Mouse (Mus musculus) small intestine, adult 2 months (tissue): ENCODE measurements at regions not wholly inside any gene's neighbourhood (a gene's known extent, or its start where the extent isn't known, plus 50 kb on each side); places are given as distances from the start of the nearest gene placed in this dataset.

Source experiments
- H3K27ac ChIP-seq: fragments of 200-500 bp; 2 replicates; pipeline ENCODE4 v1.5.1; 2012; ENCODE audit warnings: low read depth, low read length, control low read depth, inconsistent platforms; ENCODE audit not compliant: insufficient read depth
- H3K27me3 ChIP-seq: fragments of 200-500 bp; 2 replicates; pipeline ENCODE4 v1.6.1; 2012; ENCODE audit warnings: mild to moderate bottlenecking, moderate library complexity, low read length, inconsistent platforms; ENCODE audit not compliant: control insufficient read depth, insufficient read depth
- H3K36me3 ChIP-seq: fragments of 200-500 bp; 2 replicates; pipeline ENCODE4 v1.6.1; 2012; ENCODE audit warnings: mild to moderate bottlenecking, low read length, control low read depth, inconsistent platforms; ENCODE audit not compliant: control insufficient read depth, insufficient read depth
- H3K4me1 ChIP-seq: fragments of 200-500 bp; 2 replicates; pipeline ENCODE4 v1.6.1; 2012; ENCODE audit warnings: low read length, inconsistent platforms, mixed read lengths; ENCODE audit not compliant: control insufficient read depth, insufficient read depth, insufficient read length
- H3K4me3 ChIP-seq: fragments of 200-500 bp; 2 replicates; pipeline ENCODE4 v1.5.1; 2012; ENCODE audit warnings: low read depth, mild to moderate bottlenecking, control low read depth, inconsistent platforms, low read length, moderate library complexity
- CTCF ChIP-seq: fragments of 200-500 bp; IDR thresholded peaks from 2 replicates; pipeline ENCODE4 v1.5.1; 2012; ENCODE audit warnings: low read depth, mild to moderate bottlenecking, control low read depth, inconsistent platforms, low read length, moderate library complexity, mixed read lengths; ENCODE audit not compliant: insufficient replicate concordance, insufficient read length; ENCODE audit errors: extremely low read depth
- POLR2A ChIP-seq: fragments of 200-500 bp; IDR thresholded peaks from 2 replicates; pipeline ENCODE4 v1.6.1; 2012; ENCODE audit warnings: low read depth, mild to moderate bottlenecking, control low read depth, inconsistent platforms, low read length, moderate library complexity
- whole genome bisulfite sequencing: fragments of 180-500 bp; shearing (Covaris S2); methylation state at CpG from one replicate; pipeline ENCODE4 v1.1.7; 2018; 5-methylcytosine and 5-hydroxymethylcytosine counted together

DNA sequence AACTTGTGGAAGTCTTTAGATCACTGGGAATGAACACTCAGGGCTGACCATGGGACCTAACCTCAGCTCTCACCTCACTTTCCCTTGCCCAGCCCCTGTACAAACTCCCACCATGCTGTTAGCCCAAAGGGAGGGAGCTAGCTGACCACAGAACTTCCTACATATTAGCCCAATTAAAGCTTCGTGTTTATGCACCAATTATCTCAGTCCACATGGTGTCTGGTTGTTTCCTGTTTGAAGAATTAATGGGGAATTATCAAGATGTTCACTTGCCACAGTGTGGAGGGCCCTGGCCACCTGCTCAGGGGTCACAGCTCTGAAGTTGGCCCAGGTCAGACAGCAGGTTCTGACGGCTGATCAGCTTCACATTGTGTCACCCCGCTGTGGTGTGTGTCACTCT, 402.5 kb downstream of the Matn1 start:
- no peaks in the 10 kb centered on the region for H3K27me3 ChIP-seq
- 68% methylated on average over 3 of the region's 3 CpGs for WGBS
- H3K27ac ChIP-seq, result no peak overlapping the region
- no peaks in the 10 kb centered on the region for H3K4me1 ChIP-seq
- H3K4me3 ChIP-seq, result no peak overlapping the region
- H3K36me3 ChIP-seq, result no peaks in the 10 kb centered on the region
- no peak for TF ChIP-seq CTCF
- no peak for TF ChIP-seq POLR2A

DNA sequence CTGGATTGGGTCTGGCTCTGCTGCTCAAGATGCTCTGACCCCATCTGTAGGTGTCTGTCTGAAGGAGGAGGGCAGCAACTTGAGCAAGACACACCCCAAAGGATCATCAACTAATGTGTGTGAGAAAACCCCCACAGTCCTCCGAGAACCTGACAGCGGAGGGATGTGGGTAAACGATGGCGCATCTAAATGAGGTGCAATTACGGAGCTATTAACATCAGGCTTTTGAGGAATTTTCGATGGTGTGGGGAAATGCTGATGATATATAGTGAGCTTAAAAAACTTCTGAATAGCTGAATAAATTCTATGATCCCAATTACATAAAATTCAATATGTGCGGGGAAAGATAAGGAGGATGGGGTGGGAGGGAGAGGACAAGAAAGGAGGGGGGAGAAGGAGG, 406.1 kb downstream of the Matn1 start:
- 33% methylated on average over 7 of the region's 7 CpGs for WGBS
- no peaks in the 10 kb centered on the region for H3K4me1 ChIP-seq
- TF ChIP-seq POLR2A (no peak), CTCF (no peak)
- no peaks in the 10 kb centered on the region for H3K27me3 ChIP-seq
- no peak overlapping the region for H3K4me3 ChIP-seq
- no peaks in the 10 kb centered on the region for H3K36me3 ChIP-seq
- no peak overlapping the region for H3K27ac ChIP-seq

DNA sequence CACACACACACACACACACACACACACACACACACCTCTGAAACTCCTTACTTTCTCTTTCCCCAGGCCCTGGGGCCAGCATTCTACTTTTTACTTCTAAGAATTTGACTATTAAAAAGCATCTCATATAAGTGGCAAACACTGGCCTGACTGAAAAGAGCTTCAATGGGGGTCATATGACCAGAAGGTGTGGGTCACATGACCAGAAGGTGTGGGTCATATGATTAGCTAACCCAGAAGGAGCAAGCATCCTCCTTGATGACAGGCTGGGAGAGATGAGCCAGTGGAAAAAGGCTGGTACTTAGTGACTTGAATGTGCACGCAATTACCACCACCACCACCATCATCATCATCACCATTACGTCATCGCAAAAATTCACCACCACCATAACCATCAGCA, 410.7 kb downstream of the Matn1 start:
- Histone ChIP-seq H3K36me3 (no peaks in the 10 kb centered on the region), H3K27ac (no peak overlapping the region)
- 96% methylated on average over 3 of the region's 3 CpGs for WGBS

DNA sequence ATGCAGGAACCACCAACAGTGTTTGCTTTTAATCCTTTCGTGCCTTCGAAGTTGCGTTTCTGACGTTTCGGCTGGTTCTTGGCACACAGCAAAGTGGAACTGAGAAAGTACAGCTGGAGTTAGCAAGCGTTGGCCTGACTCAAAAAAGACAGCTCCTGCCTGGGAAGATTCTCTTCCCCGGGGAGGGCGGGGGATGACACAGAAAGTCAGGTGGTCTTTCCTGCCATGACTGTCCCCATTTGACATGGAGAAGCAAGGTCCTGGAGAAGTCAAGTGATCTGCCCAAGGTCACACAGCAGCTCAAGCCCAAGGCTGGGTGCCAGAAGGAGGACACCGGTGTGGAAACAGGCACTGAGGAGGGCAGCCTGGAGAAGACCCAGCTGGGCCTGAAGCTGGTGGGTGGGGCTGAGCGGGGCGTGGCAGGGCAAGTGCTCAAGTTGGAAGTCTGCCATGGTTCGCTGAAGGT, 411.4 kb downstream of the Matn1 start:
- no peaks in the 10 kb centered on the region for H3K4me1 ChIP-seq
- H3K36me3 ChIP-seq, result no peaks in the 10 kb centered on the region
- H3K27me3 ChIP-seq, result no peaks in the 10 kb centered on the region
- TF ChIP-seq POLR2A, result no peak
- no peak for TF ChIP-seq CTCF
- H3K27ac ChIP-seq, result no peak overlapping the region
- 65% methylated on average over 12 of the region's 12 CpGs for WGBS
- no peak overlapping the region for H3K4me3 ChIP-seq

More for the DNA sequence above, 410.7 kb downstream of the Matn1 start:
- Histone ChIP-seq H3K27me3 (no peaks in the 10 kb centered on the region), H3K4me1 (no peaks in the 10 kb centered on the region), H3K4me3 (no peak overlapping the region)
- no peak for TF ChIP-seq POLR2A
- TF ChIP-seq CTCF, result no peak

DNA sequence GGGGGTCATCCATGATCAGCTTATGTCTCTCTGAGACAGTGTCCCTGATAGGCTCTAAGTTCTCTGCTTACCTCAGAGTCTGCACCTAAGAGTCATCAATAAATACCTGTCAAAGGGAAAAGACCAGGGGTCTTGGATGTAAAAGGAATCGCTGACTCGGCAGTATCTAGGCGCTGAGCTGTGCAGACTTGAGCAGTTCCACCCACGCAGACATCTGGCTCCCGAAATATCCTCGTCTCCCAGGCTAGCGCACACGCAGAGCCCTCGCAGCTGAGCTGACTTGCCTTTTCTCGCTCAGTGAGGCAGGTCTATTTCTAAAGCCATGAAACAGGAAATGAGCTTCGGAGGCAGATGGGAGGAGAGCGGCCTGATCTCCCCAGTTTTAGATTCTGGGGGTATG, 412.1 kb downstream of the Matn1 start:
- Histone ChIP-seq H3K4me1 (no peaks in the 10 kb centered on the region), H3K4me3 (no peak overlapping the region), H3K27ac (no peak overlapping the region), H3K36me3 (no peaks in the 10 kb centered on the region), H3K27me3 (no peaks in the 10 kb centered on the region)
- 89% methylated on average over 12 of the region's 12 CpGs for WGBS
- TF ChIP-seq CTCF, result no peak
- no peak for TF ChIP-seq POLR2A

DNA sequence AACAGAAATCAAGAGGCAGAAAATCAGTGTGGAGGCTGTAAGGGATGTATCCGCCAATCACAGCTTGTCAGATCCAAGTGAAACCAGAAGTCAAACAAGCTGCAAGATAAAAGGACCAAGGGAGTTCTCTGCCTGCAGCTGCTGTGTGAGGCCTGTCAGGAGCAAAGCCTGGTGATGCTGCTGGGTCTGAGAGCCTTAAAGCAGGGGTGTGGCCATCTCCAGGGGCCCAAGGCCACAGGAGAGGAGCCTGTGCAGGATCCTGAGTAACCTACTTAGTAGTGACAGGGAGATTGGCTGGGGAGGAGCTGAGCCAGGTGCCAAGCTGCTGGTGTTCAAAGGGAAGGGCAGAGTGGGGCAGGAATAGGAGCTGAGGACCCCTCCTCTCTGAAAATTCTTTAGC, 418.8 kb downstream of the Matn1 start:
- Histone ChIP-seq H3K4me1 (no peaks in the 10 kb centered on the region), H3K4me3 (no peak overlapping the region), H3K36me3 (no peaks in the 10 kb centered on the region), H3K27ac (no peak overlapping the region), H3K27me3 (no peaks in the 10 kb centered on the region)
- WGBS, result 36% methylated on average over 1 of the region's 1 CpGs
- TF ChIP-seq CTCF, result no peak
- TF ChIP-seq POLR2A, result no peak

DNA sequence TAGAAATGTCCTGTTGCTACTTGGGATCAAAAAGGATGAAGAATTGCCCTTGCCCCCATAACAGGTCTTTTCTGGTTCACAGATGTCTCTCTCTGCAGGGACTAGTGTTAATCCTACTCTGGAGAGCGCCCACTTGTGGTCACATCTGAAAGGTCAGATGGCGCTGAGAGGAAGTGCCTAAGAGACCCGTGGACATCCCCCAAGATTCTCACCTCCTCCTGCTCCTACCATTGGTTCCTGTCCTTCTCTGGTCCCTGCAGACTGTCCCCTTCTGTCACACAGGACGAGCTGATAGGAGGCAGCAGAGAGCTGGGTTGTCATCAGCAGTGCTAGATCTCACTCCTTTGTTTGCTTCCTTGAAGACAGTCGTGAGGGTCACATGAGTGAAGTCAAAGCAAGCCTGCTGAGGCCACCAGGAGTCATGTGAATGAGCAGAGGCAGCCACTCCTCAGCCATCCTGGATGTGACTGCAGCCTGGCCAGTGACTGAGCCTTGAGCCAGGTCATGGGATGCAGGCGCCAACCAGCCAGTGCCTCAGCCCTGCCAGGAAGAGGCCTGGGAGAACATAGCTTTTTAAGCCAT, 420.6 kb downstream of the Matn1 start:
- no peaks in the 10 kb centered on the region for H3K27me3 ChIP-seq
- TF ChIP-seq POLR2A (no peak), CTCF (peak; percentile 51; the same call in 1 of the 2 replicates)
- WGBS, result 31% methylated on average over 6 of the region's 6 CpGs
- no peaks in the 10 kb centered on the region for H3K36me3 ChIP-seq
- no peak overlapping the region for H3K27ac ChIP-seq
- H3K4me1 ChIP-seq, result no peaks in the 10 kb centered on the region
- no peak overlapping the region for H3K4me3 ChIP-seq
